Mouse (Mus musculus): Measurements from ENCODE around the gene Bcl2l12. TPM values are rescaled to one million over a fixed set of nuclear protein-coding genes. Genes with fewer than 3 reads are reported as not detected.

Bcl2l12 gene
- polyA plus RNA-seq, 1 experiment = 18.1 TPM

DNA sequence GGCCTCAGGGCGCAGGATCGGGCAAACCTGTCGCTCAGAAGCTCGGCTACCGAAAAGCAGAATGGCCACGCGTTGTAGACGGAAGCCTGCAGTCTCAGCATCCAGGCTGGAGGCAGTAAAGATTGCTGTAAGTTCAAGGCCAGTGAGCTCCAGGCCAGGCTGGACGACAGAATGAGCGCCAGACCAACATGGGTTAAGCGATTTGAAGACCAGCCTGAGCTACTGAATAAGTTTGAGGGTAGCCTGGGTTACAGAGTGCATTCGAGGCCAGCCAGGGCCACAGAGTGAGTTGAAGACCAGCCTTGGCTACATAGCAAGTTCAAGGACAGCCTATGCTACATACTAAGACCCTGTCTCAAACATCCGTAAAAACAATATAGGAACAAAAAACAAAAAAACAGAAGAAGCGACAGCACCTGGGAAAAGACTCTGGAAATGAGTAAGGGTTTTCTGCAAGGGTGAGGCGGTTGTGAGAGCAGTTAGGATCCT, 528 bp downstream of the Bcl2l12 start:
- no peaks in the 10 kb centered on the region for H3K27me3 ChIP-seq (ENCODE audit: control insufficient read depth, insufficient read depth, insufficient read length)
- H3K79me2 ChIP-seq (ENCODE audit: control insufficient read depth, insufficient read depth) = peaks cover 46% of the 10 kb centered on the region
- peaks cover 18% of the 10 kb centered on the region for H3K79me3 ChIP-seq (ENCODE audit: low read depth)
- H3K36me3 ChIP-seq (ENCODE audit: control insufficient read depth, insufficient read depth) = peaks cover 27% of the 10 kb centered on the region
- TF ChIP-seq MYOD1 (IDR thresholded peaks at IDR 0.05; ENCODE audit: control insufficient read depth, insufficient read length, low read depth) = no peak
- TF ChIP-seq CTCF (IDR thresholded peaks at IDR 0.05; ENCODE audit: control insufficient read depth, insufficient read depth, insufficient read length) = no peak
- TF ChIP-seq USF1 (IDR thresholded peaks at IDR 0.05; ENCODE audit: low read depth) = no peak
- no peak for TF ChIP-seq FOSL1 (IDR thresholded peaks at IDR 0.05; ENCODE audit: insufficient read depth, low read length, poor library complexity, severe bottlenecking)
- TF ChIP-seq MAX (IDR thresholded peaks at IDR 0.05) = no peak
- TF ChIP-seq MYOG (IDR thresholded peaks at IDR 0.05; ENCODE audit: control insufficient read depth, extremely low read depth, insufficient read length) = no peak
- no peak for TF ChIP-seq CEBPB (IDR thresholded peaks at IDR 0.05; ENCODE audit: low read depth)
- H3ac ChIP-seq (ENCODE audit: control insufficient read depth, insufficient read length, low read depth) = peak overlapping the region; percentile 75
- H3K4me3 ChIP-seq (ENCODE audit: insufficient read depth, poor library complexity, severe bottlenecking) = peak overlapping the region; percentile 79

DNA sequence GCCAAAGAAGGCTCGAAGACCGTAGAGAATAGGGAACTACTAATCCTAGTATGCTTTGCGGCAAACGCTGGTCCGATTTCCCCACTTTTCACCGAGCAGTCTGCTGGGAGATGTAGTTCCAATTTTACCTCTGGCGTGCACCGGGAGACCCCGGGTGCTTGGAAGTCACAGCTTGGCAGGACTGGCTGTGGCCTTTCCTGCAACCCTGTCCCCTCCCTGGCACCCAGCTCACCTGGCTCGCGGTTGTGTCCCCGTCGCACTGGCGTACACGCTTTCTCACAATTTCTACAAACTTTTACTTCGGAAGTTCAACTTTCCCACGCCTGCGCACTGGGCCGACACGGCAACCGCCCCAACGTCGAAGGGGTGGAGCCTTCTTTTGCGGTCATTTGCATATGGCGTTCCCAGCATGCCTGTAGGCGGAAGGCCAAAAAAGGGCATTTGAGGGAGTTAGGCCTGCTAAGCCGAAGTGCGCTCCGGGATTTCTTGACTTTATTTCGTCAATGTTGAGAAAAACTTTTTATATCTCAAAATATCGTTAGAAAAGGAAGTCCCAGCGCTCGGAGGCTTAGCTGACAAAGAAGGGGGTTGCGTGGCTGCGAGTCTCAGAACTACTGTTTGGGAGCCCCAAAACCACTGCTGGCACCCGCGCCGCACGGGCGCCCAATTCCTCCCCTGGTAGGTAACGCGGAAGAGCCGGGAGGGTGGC, 1.1 kb downstream of the Bcl2l12 start, which contains the start of gene Irf3:
Gene Irf3, plus strand, starts transcription at position 418 of the 709 bp plus-strand sequence.
- peaks cover 46% of the 10 kb centered on the region for H3K79me2 ChIP-seq (ENCODE audit: control insufficient read depth, insufficient read depth)
- peaks cover 26% of the 10 kb centered on the region for H3K36me3 ChIP-seq (ENCODE audit: control insufficient read depth, insufficient read depth)
- TF ChIP-seq MYOD1 (IDR thresholded peaks at IDR 0.05; ENCODE audit: control insufficient read depth, insufficient read length, low read depth) (no peak), FOSL1 (IDR thresholded peaks at IDR 0.05; ENCODE audit: insufficient read depth, low read length, poor library complexity, severe bottlenecking) (no peak), USF1 (IDR thresholded peaks at IDR 0.05; ENCODE audit: low read depth) (no peak)
- no peaks in the 10 kb centered on the region for H3K27me3 ChIP-seq (ENCODE audit: control insufficient read depth, insufficient read depth, insufficient read length)
- peaks cover 18% of the 10 kb centered on the region for H3K79me3 ChIP-seq (ENCODE audit: low read depth)
- peak within 1 kb of the TSS; percentile 79 for H3K4me3 ChIP-seq (ENCODE audit: insufficient read depth, poor library complexity, severe bottlenecking)
- peak within 1 kb of the TSS; percentile 94 for H3ac ChIP-seq (ENCODE audit: control insufficient read depth, insufficient read length, low read depth)

DNA sequence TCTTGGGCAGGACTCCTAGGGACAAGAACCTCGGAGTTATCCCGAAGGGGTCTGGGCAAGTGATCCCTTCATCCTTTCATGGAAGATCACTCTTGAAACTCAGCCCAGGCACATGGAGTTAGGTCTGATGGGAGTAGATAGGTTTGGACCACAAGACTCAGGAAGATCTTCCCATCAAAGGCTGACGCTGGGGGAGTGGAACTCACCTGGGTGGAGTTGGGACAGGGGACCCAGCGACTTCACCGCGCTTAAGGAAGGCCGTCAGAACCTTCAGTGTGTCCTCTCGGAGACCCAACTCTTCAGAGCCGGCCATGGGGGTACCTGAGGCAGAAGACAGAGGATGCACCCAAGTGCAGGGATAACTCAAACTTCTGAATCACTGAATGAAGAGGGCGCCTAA, 1.8 kb downstream of the Bcl2l12 start:
- Histone ChIP-seq H3K4me3 (ENCODE audit: insufficient read depth, poor library complexity, severe bottlenecking) (peak overlapping the region; percentile 79), H3K27me3 (ENCODE audit: control insufficient read depth, insufficient read depth, insufficient read length) (no peaks in the 10 kb centered on the region), H3K79me3 (ENCODE audit: low read depth) (peaks cover 18% of the 10 kb centered on the region), H3ac (ENCODE audit: control insufficient read depth, insufficient read length, low read depth) (peak overlapping the region; percentile 94), H3K36me3 (ENCODE audit: control insufficient read depth, insufficient read depth) (peaks cover 19% of the 10 kb centered on the region), H3K79me2 (ENCODE audit: control insufficient read depth, insufficient read depth) (peaks cover 41% of the 10 kb centered on the region)
- TF ChIP-seq CEBPB (IDR thresholded peaks at IDR 0.05; ENCODE audit: low read depth) (no peak), CTCF (IDR thresholded peaks at IDR 0.05; ENCODE audit: control insufficient read depth, insufficient read depth, insufficient read length) (no peak), USF1 (IDR thresholded peaks at IDR 0.05; ENCODE audit: low read depth) (no peak), MYOG (IDR thresholded peaks at IDR 0.05; ENCODE audit: control insufficient read depth, extremely low read depth, insufficient read length) (no peak), MYOD1 (IDR thresholded peaks at IDR 0.05; ENCODE audit: control insufficient read depth, insufficient read length, low read depth) (no peak), MAX (IDR thresholded peaks at IDR 0.05) (no peak), FOSL1 (IDR thresholded peaks at IDR 0.05; ENCODE audit: insufficient read depth, low read length, poor library complexity, severe bottlenecking) (no peak)

GRCm38 (mm10) chr7:44986879-44987718, 11.4 kb downstream of the Bcl2l12 start:
- no peaks in the 10 kb centered on the region for H3K27me3 ChIP-seq (ENCODE audit: control insufficient read depth, insufficient read depth, insufficient read length)
- peaks cover 37% of the 10 kb centered on the region for H3K79me3 ChIP-seq (ENCODE audit: low read depth)
- TF ChIP-seq CTCF (IDR thresholded peaks at IDR 0.05; ENCODE audit: control insufficient read depth, insufficient read depth, insufficient read length) (no peak), MYOD1 (IDR thresholded peaks at IDR 0.05; ENCODE audit: control insufficient read depth, insufficient read length, low read depth) (no peak), MAX (IDR thresholded peaks at IDR 0.05) (peak; percentile 54), MYOG (IDR thresholded peaks at IDR 0.05; ENCODE audit: control insufficient read depth, extremely low read depth, insufficient read length) (no peak)
- H3K79me2 ChIP-seq (ENCODE audit: control insufficient read depth, insufficient read depth) = peaks cover 72% of the 10 kb centered on the region
- H3K4me3 ChIP-seq (ENCODE audit: insufficient read depth, poor library complexity, severe bottlenecking) = peak overlapping the region; percentile 48
- H3K36me3 ChIP-seq (ENCODE audit: control insufficient read depth, insufficient read depth) = peaks cover 21% of the 10 kb centered on the region
- peak overlapping the region; percentile 85 for H3ac ChIP-seq (ENCODE audit: control insufficient read depth, insufficient read length, low read depth)

- Histone ChIP-seq H3K27me3 (ENCODE audit: control insufficient read depth, insufficient read depth, insufficient read length) (no peaks in the 10 kb centered on the region), H3ac (ENCODE audit: control insufficient read depth, insufficient read length, low read depth) (peak within 1 kb of the TSS; percentile 85), H3K79me2 (ENCODE audit: control insufficient read depth, insufficient read depth) (peaks cover 80% of the 10 kb centered on the region), H3K79me3 (ENCODE audit: low read depth) (peaks cover 44% of the 10 kb centered on the region), H3K36me3 (ENCODE audit: control insufficient read depth, insufficient read depth) (peaks cover 29% of the 10 kb centered on the region), H3K4me3 (ENCODE audit: insufficient read depth, poor library complexity, severe bottlenecking) (peak within 1 kb of the TSS; percentile 97)
- no peak for TF ChIP-seq FOSL1 (IDR thresholded peaks at IDR 0.05; ENCODE audit: insufficient read depth, low read length, poor library complexity, severe bottlenecking)
- TF ChIP-seq CTCF (IDR thresholded peaks at IDR 0.05; ENCODE audit: control insufficient read depth, insufficient read depth, insufficient read length) = no peak
- TF ChIP-seq CEBPB (IDR thresholded peaks at IDR 0.05; ENCODE audit: low read depth) = no peak
- no peak for TF ChIP-seq MYOD1 (IDR thresholded peaks at IDR 0.05; ENCODE audit: control insufficient read depth, insufficient read length, low read depth)
- TF ChIP-seq MAX (IDR thresholded peaks at IDR 0.05) = peak; percentile 4
- peak; percentile 2 for TF ChIP-seq USF1 (IDR thresholded peaks at IDR 0.05; ENCODE audit: low read depth)
- TF ChIP-seq MYOG (IDR thresholded peaks at IDR 0.05; ENCODE audit: control insufficient read depth, extremely low read depth, insufficient read length) = no peak
These were observed 12.2 kb downstream of the Bcl2l12 start, which contains the start of gene Prmt1 for GRCm38 (mm10) chr7:44986192-44986878. Gene Prmt1 (minus strand): TSS chr7:44986568.

All from C2C12 (cell line).